ENCODE assay signal across 26 mouse cellular contexts in the genomic region with DNA sequence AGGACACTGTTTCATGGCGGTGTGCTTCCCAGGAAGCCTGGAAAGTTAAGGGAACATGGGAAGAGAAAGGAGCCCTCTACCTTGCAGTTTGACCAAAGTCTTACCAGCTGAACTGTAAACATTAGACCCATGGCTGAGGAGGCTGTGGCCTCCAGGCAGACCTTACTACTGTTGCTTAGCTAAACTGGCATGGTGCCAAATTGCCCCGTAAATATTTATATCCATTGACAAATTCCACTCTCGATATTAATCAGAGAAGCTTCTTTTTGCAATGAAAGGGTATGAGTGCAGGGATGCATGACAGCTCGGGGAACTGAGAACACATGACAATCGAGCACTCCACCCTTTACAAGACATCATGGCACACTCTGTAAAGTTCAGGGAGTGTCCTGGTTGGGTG. TPM values are rescaled to one million over a fixed set of nuclear protein-coding genes. Genes with fewer than 3 reads are reported as not detected.
A peak's percentile ranks its signal among the peaks of the same experiment; 100 is the strongest.
DNase-seq lines count a peak whose midpoint lies in the region; ATAC-seq and TF ChIP-seq lines count a peak whose summit lies in the region.
"Had no signal": no experiment of that assay in that cellular context is flagged by ENCODE, and none has a peak within 500 bp of the region (broad histone marks: within the 10 kb centered on the region; RNA-seq: fewer than 3 reads in every experiment).

No protein-coding gene starts in this region.

- H3K9ac ChIP-seq in lung, embryonic 16.5 days (ENCODE audit: low read length): no peak overlapping the region
- H3K9ac ChIP-seq: embryonic facial prominence, embryonic 13.5 days; embryonic facial prominence, embryonic 15.5 days; forebrain, embryonic 12.5 days had no signal

- 0 out of 2 replicates have a peak overlapping the region, but pooled peaks have one; percentile 4 for H3K27ac ChIP-seq in lung, embryonic 16.5 days (ENCODE audit: low read length)
- H3K27ac ChIP-seq: embryonic facial prominence, embryonic 13.5 days; embryonic facial prominence, embryonic 15.5 days; forebrain, embryonic 10.5 days; forebrain, embryonic 12.5 days had no signal

- no peak for DNase-seq in lung, adult 2 months
- DNase-seq in NIH3T3 (ENCODE audit: low read depth): peak; percentile 14
- peak; percentile 51 for DNase-seq in lung, postnatal 10 days
- peak; percentile 53 for DNase-seq in lung, postnatal 36 days
- DNase-seq in kidney, postnatal 10 days: no peak
- DNase-seq: adrenal gland, adult 2 months; adrenal gland, postnatal 10 days; adrenal gland, postnatal 25 days; cerebellum, adult 11 months; cerebellum, adult 18-20 months; cerebellum, adult 8-10 months; cerebellum, adult 9-11 months; cerebellum, postnatal 14 days; cerebellum, postnatal 36 days; embryo, embryonic 11 days had no signal

- peaks cover 18% of the 10 kb centered on the region for H3K4me1 ChIP-seq in lung, embryonic 16.5 days (replicated peaks; ENCODE audit: control insufficient read depth, insufficient read depth, low read length)
- no peaks in the 10 kb centered on the region; the same call in 1 of the 2 replicates for H3K4me1 ChIP-seq in lung, adult 2 months (ENCODE audit: control insufficient read depth, insufficient read depth, low read length)
- H3K4me1 ChIP-seq: embryonic facial prominence, embryonic 13.5 days; embryonic facial prominence, embryonic 15.5 days; forebrain, embryonic 12.5 days had no signal

- no peak overlapping the region for H3K4me2 ChIP-seq in lung, embryonic 16.5 days (ENCODE audit: low read depth, low read length)
- H3K4me2 ChIP-seq: embryonic facial prominence, embryonic 13.5 days; embryonic facial prominence, embryonic 15.5 days; forebrain, embryonic 12.5 days had no signal

- no peak overlapping the region for H3K4me3 ChIP-seq in lung, embryonic 16.5 days (ENCODE audit: low read length)
- no peak overlapping the region for H3K4me3 ChIP-seq in lung, adult 2 months (replicated peaks; ENCODE audit: extremely low read depth, low read depth, low read length)
- H3K4me3 ChIP-seq: embryonic facial prominence, embryonic 13.5 days; embryonic facial prominence, embryonic 15.5 days; erythroblast, embryonic 14.5 days; forebrain, embryonic 10.5 days; forebrain, embryonic 12.5 days had no signal

- ATAC-seq in lung, embryonic 16.5 days (ENCODE audit: low read depth): no peak
- ATAC-seq in activated CD4-positive, CD25-positive, alpha-beta regulatory T cell, adult 4 months: no peak
- ATAC-seq: forebrain, embryonic 14.5 days; forebrain, embryonic 16.5 days; Patski had no signal

- no peaks in the 10 kb centered on the region for H3K36me3 ChIP-seq in lung, embryonic 16.5 days (ENCODE audit: control insufficient read depth, insufficient read depth, low read length)
- H3K36me3 ChIP-seq: embryonic facial prominence, embryonic 13.5 days; embryonic facial prominence, embryonic 15.5 days; forebrain, embryonic 10.5 days; forebrain, embryonic 12.5 days had no signal

- TF ChIP-seq POLR2A in lung, adult 2 months (IDR thresholded peaks at IDR 0.05; ENCODE audit: borderline replicate concordance, extremely low read depth, low read depth, low read length): no peak

- WGBS in lung, embryonic 16.5 days: 35% methylated on average over 5 of the region's 5 CpGs
- 38% methylated on average over 5 of the region's 5 CpGs for WGBS in lung, adult 2 months

- no peak for TF ChIP-seq CTCF in lung, adult 2 months (IDR thresholded peaks at IDR 0.05; ENCODE audit: insufficient read depth, low read length)

- no peaks in the 10 kb centered on the region for H3K27me3 ChIP-seq in lung, embryonic 16.5 days (ENCODE audit: control insufficient read depth, insufficient read depth, low read depth, low read length)
- H3K27me3 ChIP-seq: embryonic facial prominence, embryonic 13.5 days; embryonic facial prominence, embryonic 15.5 days; forebrain, embryonic 12.5 days had no signal

- H3K9me3 ChIP-seq in lung, embryonic 16.5 days (ENCODE audit: control insufficient read depth, low read length): no peaks in the 10 kb centered on the region
- H3K9me3 ChIP-seq: embryonic facial prominence, embryonic 13.5 days; embryonic facial prominence, embryonic 15.5 days; forebrain, embryonic 10.5 days; forebrain, embryonic 12.5 days had no signal

RNA-seq across cellular contexts. Expression of a gene that starts 13.8 kb away (rescaled TPM):
- polyA plus RNA-seq in lung, embryonic 16.5 days (2015; fragmentation: Nextera tagmentation; extraction: Ambion mirVana): 153 and 157 TPM in 2 replicates
- 252 and 259 TPM in 2 replicates for polyA plus RNA-seq in lung, adult 2 months (2012; rRNA removed)
- polyA plus RNA-seq in activated CD4-positive, CD25-positive, alpha-beta regulatory T cell, adult 4 months (2017; shearing (Covaris generic)): 10 to 100 TPM; 49.7 to 56.7 TPM

RNA-seq across cellular contexts. Expression of a gene that starts 45.3 kb away (rescaled TPM):
- 5.2 and 6.0 TPM in 2 replicates for polyA plus RNA-seq in lung, embryonic 16.5 days (2015; fragmentation: Nextera tagmentation; extraction: Ambion mirVana)
- polyA plus RNA-seq in lung, adult 2 months (2012; rRNA removed): 13.2 and 18.6 TPM in 2 replicates
- polyA plus RNA-seq in activated CD4-positive, CD25-positive, alpha-beta regulatory T cell, adult 4 months (2017; shearing (Covaris generic)): 10 to 100 TPM; 70.7 to 88.5 TPM
- polyA plus RNA-seq: C2C12, Patski had no signal

Comparison
In these comparisons a context has a peak if more than half of its experiments do, and no peak if none do; other contexts are left out.
1. DNase-seq: peak in NIH3T3 (single experiment), lung, postnatal 10 days (single experiment) and lung, postnatal 36 days (single experiment); none in lung, adult 2 months (single experiment) and kidney, postnatal 10 days (single experiment).